In the genomic region with DNA sequence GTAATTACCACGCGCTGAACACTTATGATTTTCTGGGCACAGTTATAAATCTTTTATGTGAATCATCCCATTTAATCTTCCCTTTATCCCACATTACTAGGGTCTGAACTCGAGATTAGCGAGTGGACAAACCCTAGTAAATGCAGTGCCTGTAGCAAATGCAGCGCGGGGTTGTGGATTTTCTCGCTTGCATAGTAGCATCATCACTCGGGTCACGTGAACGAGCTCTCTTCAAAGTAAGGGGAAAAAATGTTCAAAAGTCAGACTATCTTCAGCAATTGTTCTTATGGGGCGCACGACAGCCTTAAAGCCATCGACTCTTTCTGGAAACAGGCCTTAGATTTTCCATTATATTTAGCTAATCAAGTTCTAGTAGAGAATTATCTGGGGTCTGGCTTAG, we compare ENCODE assay signal across 10 mouse cellular contexts. TPM values are rescaled to one million over a fixed set of nuclear protein-coding genes. Genes with fewer than 3 reads are reported as not detected.
DNase-seq lines count a peak whose midpoint lies in the region; ATAC-seq and TF ChIP-seq lines count a peak whose summit lies in the region.
"Had no signal": no experiment of that assay in that cellular context is flagged by ENCODE, and none has a peak within 500 bp of the region (broad histone marks: within the 10 kb centered on the region; RNA-seq: fewer than 3 reads in every experiment).

No protein-coding gene starts in this region.

- H3K36me3 ChIP-seq in heart, embryonic 12.5 days = peaks cover 14% of the 10 kb centered on the region
- H3K36me3 ChIP-seq in ES-E14 (ENCODE audit: control insufficient read depth, insufficient read depth, low read length, poor library complexity, severe bottlenecking) = peaks cover 5% of the 10 kb centered on the region; the same call in 1 of the 2 replicates
- H3K36me3 ChIP-seq in hindbrain, embryonic 12.5 days = peaks cover 8% of the 10 kb centered on the region; the same call in 1 of the 2 replicates
- H3K36me3 ChIP-seq in midbrain, embryonic 10.5 days = peaks cover 21% of the 10 kb centered on the region

- peaks cover 30% of the 10 kb centered on the region for H3K4me1 ChIP-seq in heart, embryonic 12.5 days (replicated peaks)
- H3K4me1 ChIP-seq in ES-E14 (ENCODE audit: control insufficient read depth in 2 of 2, insufficient read depth in 2 of 2, low read length in 2 of 2, poor library complexity in 1 of 2) = peaks cover 2 to 4% of the 10 kb centered on the region in 2 experiments; a peak in 3 of 4 replicates
- H3K4me1 ChIP-seq in hindbrain, embryonic 12.5 days = peaks cover 23% of the 10 kb centered on the region
- H3K4me1 ChIP-seq in midbrain, embryonic 10.5 days = peaks cover 34% of the 10 kb centered on the region

- no peak for ATAC-seq in heart, embryonic 12.5 days (ENCODE audit: insufficient number of reproducible peaks, low FRiP score)
- no peak for ATAC-seq in hindbrain, embryonic 12.5 days (ENCODE audit: low FRiP score)

- no peaks in the 10 kb centered on the region for H3K27me3 ChIP-seq in heart, embryonic 12.5 days (replicated peaks)
- no peaks in the 10 kb centered on the region for H3K27me3 ChIP-seq in hindbrain, embryonic 12.5 days
- no peaks in the 10 kb centered on the region for H3K27me3 ChIP-seq in midbrain, embryonic 10.5 days (ENCODE audit: low read depth, poor library complexity, severe bottlenecking)

- H3K4me2 ChIP-seq in heart, embryonic 12.5 days = peak overlapping the region; percentile 93
- peak overlapping the region; percentile 73 for H3K4me2 ChIP-seq in hindbrain, embryonic 12.5 days (replicated peaks)

- intact Hi-C loops in heart, postnatal 36 days (cut with DNase I) = loop anchor here (1.0 to 2.0 kb wide), 2 partner anchors 43 to 47 kb away; a partner anchor contains a TSS

- no peaks in the 10 kb centered on the region for H3K9me3 ChIP-seq in heart, embryonic 12.5 days (replicated peaks)
- H3K9me3 ChIP-seq in ES-E14 (ENCODE audit: control insufficient read depth, insufficient read depth, low read depth, low read length) = no peaks in the 10 kb centered on the region
- H3K9me3 ChIP-seq in hindbrain, embryonic 12.5 days (replicated peaks) = no peaks in the 10 kb centered on the region
- H3K9me3 ChIP-seq in midbrain, embryonic 10.5 days (replicated peaks) = no peaks in the 10 kb centered on the region

- no peak overlapping the region for H3K27ac ChIP-seq in heart, embryonic 12.5 days (ENCODE audit: poor library complexity, severe bottlenecking)
- H3K27ac ChIP-seq in ES-E14 (ENCODE audit: insufficient read depth, low read depth, low read length, poor library complexity, severe bottlenecking) = no peak overlapping the region
- 0 out of 2 replicates have a peak overlapping the region, but pooled peaks have one; percentile 97 for H3K27ac ChIP-seq in hindbrain, embryonic 12.5 days
- H3K27ac ChIP-seq in midbrain, embryonic 10.5 days (replicated peaks) = no peak overlapping the region

- H3K4me3 ChIP-seq in heart, embryonic 12.5 days = peak overlapping the region; percentile 91
- H3K4me3 ChIP-seq in ES-E14 (ENCODE audit: insufficient read depth in 1 of 2, low read depth in 1 of 2, low read length in 2 of 2, poor library complexity in 1 of 2, severe bottlenecking in 1 of 2) = peak overlapping the region in 1 of 2 experiments; percentile 94; a peak in 2 of 4 replicates
- peak overlapping the region; percentile 95 for H3K4me3 ChIP-seq in hindbrain, embryonic 12.5 days
- peak overlapping the region; percentile 97 for H3K4me3 ChIP-seq in midbrain, embryonic 10.5 days

- WGBS in heart, embryonic 12.5 days = 74% methylated on average over 13 of the region's 13 CpGs
- WGBS in hindbrain, embryonic 12.5 days = 80% methylated on average over 13 of the region's 13 CpGs
- WGBS in midbrain, embryonic 10.5 days = 82% methylated on average over 13 of the region's 13 CpGs

- in situ Hi-C loops in ES-E14 (cut with MboI; ENCODE audit: low sequenced_read_pairs in 2 of 2, unreplicated experiment in 2 of 2) = no loop called here

- no peak for DNase-seq in heart, postnatal 36 days
- no peak for DNase-seq in ES-E14 (ENCODE audit: low read depth, low spot score)
- no peak for DNase-seq in midbrain, embryonic 10.5 days (ENCODE audit: low spot score)
- DNase-seq in gastrocnemius, adult 18-20 months (ENCODE audit: low spot score) = no peak
- DNase-seq in ovary, postnatal 14 days (ENCODE audit: low spot score) = no peak
- no peak for DNase-seq in cerebellum, postnatal 4 days (ENCODE audit: low spot score in 2 of 2)
- DNase-seq: kidney, adult 8-10 months; retina, postnatal 1 day had no signal

- H3K9ac ChIP-seq in heart, embryonic 12.5 days = peak overlapping the region; percentile 93
- H3K9ac ChIP-seq in ES-E14 (ENCODE audit: insufficient read depth, low read depth, low read length, poor library complexity, severe bottlenecking) = peak overlapping the region; percentile 78; the same call in 1 of the 2 replicates
- peak overlapping the region; percentile 98; the same call in 1 of the 2 replicates for H3K9ac ChIP-seq in hindbrain, embryonic 12.5 days

TF ChIP-seq in ES-E14, 5 proteins besides CTCF, POLR2A, EP300 and RAD21:
- TF ChIP-seq ZNF384 (IDR thresholded peaks at IDR 0.05; ENCODE audit: low read depth, low read length) (no peak), HCFC1 (IDR thresholded peaks at IDR 0.05; ENCODE audit: borderline replicate concordance, insufficient read depth, low read length) (no peak), ZC3H11A (IDR thresholded peaks at IDR 0.05; ENCODE audit: borderline replicate concordance, low read depth, low read length) (no peak), MAFK (IDR thresholded peaks at IDR 0.05; ENCODE audit: insufficient read depth, low read depth, low read length) (no peak), CHD2 (IDR thresholded peaks at IDR 0.05; ENCODE audit: low read depth, low read length) (no peak)

RNA-seq across cellular contexts. Expression of a gene that starts 1.0 kb away (rescaled TPM):
- polyA plus RNA-seq in heart, embryonic 12.5 days (2016; fragmentation: Nextera tagmentation; extraction: Ambion mirVana) = 78.3 and 81.8 TPM in 2 replicates
- total RNA-seq in heart, postnatal 36 days (2021) = 10 to 100 TPM; 69.9 to 88.1 TPM
- total RNA-seq in ES-E14 (2012; rRNA removed) = 50.8 and 63.8 TPM in 2 replicates
- 124 and 125 TPM in 2 replicates for polyA plus RNA-seq in hindbrain, embryonic 12.5 days (2016; fragmentation: Nextera tagmentation; extraction: Ambion mirVana)
- 86.9 and 99.7 TPM in 2 replicates for polyA plus RNA-seq in midbrain, embryonic 10.5 days (2016; fragmentation: Nextera tagmentation; extraction: Ambion mirVana)
- total RNA-seq in gastrocnemius, adult 18-20 months (2021) = 10 to 100 TPM; 32.0 to 32.7 TPM

RNA-seq across cellular contexts. Expression of a gene that starts 43.3 kb away (rescaled TPM):
- polyA plus RNA-seq in heart, embryonic 12.5 days (2016; fragmentation: Nextera tagmentation; extraction: Ambion mirVana) = 42.2 and 43.9 TPM in 2 replicates
- total RNA-seq in heart, postnatal 36 days (2021) = 10 to 100 TPM; 22.3 to 22.4 TPM
- 74.4 and 118 TPM in 2 replicates for total RNA-seq in ES-E14 (2012; rRNA removed)
- 25.8 and 26.0 TPM in 2 replicates for polyA plus RNA-seq in hindbrain, embryonic 12.5 days (2016; fragmentation: Nextera tagmentation; extraction: Ambion mirVana)
- polyA plus RNA-seq in midbrain, embryonic 10.5 days (2016; fragmentation: Nextera tagmentation; extraction: Ambion mirVana) = 27.1 and 27.2 TPM in 2 replicates
- 1 to 10 TPM; 5.8 to 7.4 TPM for total RNA-seq in gastrocnemius, adult 18-20 months (2021)

RNA-seq across cellular contexts. Expression of a gene that starts 47.7 kb away (rescaled TPM):
- polyA plus RNA-seq in heart, embryonic 12.5 days (2016; fragmentation: Nextera tagmentation; extraction: Ambion mirVana) = 39.4 and 40.8 TPM in 2 replicates
- total RNA-seq in heart, postnatal 36 days (2021) = 10 to 100 TPM; 21.2 to 23.0 TPM
- 73.0 and 73.4 TPM in 2 replicates for total RNA-seq in ES-E14 (2012; rRNA removed)
- polyA plus RNA-seq in hindbrain, embryonic 12.5 days (2016; fragmentation: Nextera tagmentation; extraction: Ambion mirVana) = 67.2 and 71.9 TPM in 2 replicates
- polyA plus RNA-seq in midbrain, embryonic 10.5 days (2016; fragmentation: Nextera tagmentation; extraction: Ambion mirVana) = 71.9 and 72.7 TPM in 2 replicates
- 10 to 100 TPM; 15.2 to 15.4 TPM for total RNA-seq in gastrocnemius, adult 18-20 months (2021)
